Mouse (Mus musculus) liver, postnatal 0 days (tissue): ENCODE data around the gene Pcgf1.

Source experiments
- CTCF ChIP-seq: sonication (generic); IDR thresholded peaks from 2 replicates; pipeline ENCODE4 v1.5.1; 2016; ENCODE audit warnings: antibody characterized with exemption, low read depth
- EP300 ChIP-seq: IDR thresholded peaks from 2 replicates; pipeline ENCODE4 v1.6.1; 2016; ENCODE audit warnings: antibody characterized with exemption, low read depth, mild to moderate bottlenecking

DNA sequence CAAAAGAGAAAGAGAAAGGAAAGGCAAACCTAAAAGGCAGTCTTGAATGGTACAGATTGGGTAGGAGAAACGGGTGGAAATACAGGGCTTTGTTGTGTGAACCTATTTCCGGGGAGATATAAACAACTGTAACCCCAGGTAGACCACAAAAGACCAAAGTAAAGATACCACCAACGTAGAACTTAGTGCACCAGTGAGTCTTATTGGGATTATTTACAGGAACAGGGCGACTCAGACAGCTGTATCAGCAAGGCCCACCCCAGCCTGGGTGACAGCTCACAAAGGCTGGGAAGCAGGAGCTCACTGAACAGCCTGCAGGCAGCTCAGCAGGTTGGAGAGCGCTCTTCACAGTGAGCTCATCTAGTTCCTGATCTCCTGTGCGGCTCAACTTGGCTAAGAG, 18.3 kb downstream of the Pcgf1 start:
- no peak for TF ChIP-seq CTCF
- TF ChIP-seq EP300: no peak
